Mouse (Mus musculus) MEL (cell line): Measurements from ENCODE around the gene Ddx3x. TPM values are rescaled to one million over a fixed set of nuclear protein-coding genes. Genes with fewer than 3 reads are reported as not detected.
A peak's percentile ranks its signal among the peaks of the same experiment; 100 is the strongest.

ENCODE experiments used
- DNase-seq: peaks from one replicate; pipeline ENCODE4 v3.0.0; 2011; ENCODE audit warnings: low read depth, low spot score
- H3K27ac ChIP-seq: 2 replicates; pipeline ENCODE4 v1.5.1; 2012; ENCODE audit warnings: low read depth, mild to moderate bottlenecking, control low read depth, low read length, moderate library complexity; ENCODE audit not compliant: control insufficient read depth
- H3K27me3 ChIP-seq, 2 experiments: fragments of 150-350 bp in 1 of 2; sonication (generic) in 1 of 2; 2 replicates each; pipeline ENCODE4 v1.6.1; 2012; ENCODE audit warnings: low read length in 2 of 2, mild to moderate bottlenecking in 2 of 2, improper control_type of control experiment in 1 of 2, moderate library complexity in 1 of 2; ENCODE audit not compliant: insufficient read depth in 2 of 2, control insufficient read depth in 1 of 2
- H3K36me3 ChIP-seq, 2 experiments: 2 replicates each; pipeline ENCODE4 v1.6.1; 2012 to 2014; ENCODE audit warnings: low read length in 2 of 2, improper control_type of control experiment in 1 of 2, inconsistent platforms in 1 of 2, mild to moderate bottlenecking in 1 of 2; ENCODE audit not compliant: insufficient read depth in 2 of 2, control insufficient read depth in 1 of 2
- H3K4me1 ChIP-seq, 2 experiments: fragments of 150-350 bp in 1 of 2; sonication (generic) in 1 of 2; 2 replicates each; pipeline ENCODE4 v1.6.1; 2012; ENCODE audit warnings: low read length in 2 of 2, improper control_type of control experiment in 1 of 2, mild to moderate bottlenecking in 1 of 2; ENCODE audit not compliant: insufficient read depth in 2 of 2, control insufficient read depth in 1 of 2
- H3K4me3 ChIP-seq, 2 experiments: fragments of 150-350 bp in 1 of 2; sonication (generic) in 1 of 2; 2 replicates each; pipeline ENCODE4 v1.5.1; 2012; ENCODE audit warnings: low read depth in 2 of 2, low read length in 2 of 2, mild to moderate bottlenecking in 2 of 2, moderate library complexity in 2 of 2, control low read depth in 1 of 2, improper control_type of control experiment in 1 of 2; ENCODE audit not compliant: control insufficient read depth in 1 of 2, insufficient read depth in 1 of 2
- H3K79me2 ChIP-seq: 2 replicates; pipeline ENCODE4 v1.6.1; 2012; ENCODE audit warnings: mild to moderate bottlenecking, low read length, moderate library complexity; ENCODE audit not compliant: control insufficient read depth, poor library complexity, insufficient read depth
- H3K9ac ChIP-seq: 2 replicates; pipeline ENCODE4 v1.6.1; 2012; ENCODE audit warnings: low read depth, mild to moderate bottlenecking, control low read depth, low read length, moderate library complexity; ENCODE audit not compliant: control insufficient read depth, poor library complexity, severe bottlenecking
- H3K9me3 ChIP-seq: fragments of 150-350 bp; sonication (generic); replicated peaks from 2 replicates; pipeline ENCODE4 v1.6.1; 2012; ENCODE audit warnings: mild to moderate bottlenecking, low read length, improper control_type of control experiment, moderate library complexity; ENCODE audit not compliant: insufficient read depth
- BHLHE40 ChIP-seq: IDR thresholded peaks from 2 replicates; pipeline ENCODE4 v1.6.1; 2012; ENCODE audit warnings: low read depth, mild to moderate bottlenecking, inconsistent platforms, low read length, improper control_type of control experiment, borderline replicate concordance
- CHD2 ChIP-seq: IDR thresholded peaks from 2 replicates; pipeline ENCODE4 v1.6.1; 2011; ENCODE audit warnings: low read length, improper control_type of control experiment
- CTCF ChIP-seq, 3 experiments: IDR thresholded peaks in 2 of 3; conservative IDR thresholded peaks in 1 of 3; 2 replicates each; pipeline ENCODE4 v1.5.1; 2011 to 2012; ENCODE audit warnings: low read length in 3 of 3, low read depth in 2 of 3, mild to moderate bottlenecking in 2 of 3, improper control_type of control experiment in 1 of 3, inconsistent platforms in 1 of 3, mixed read lengths in 1 of 3, moderate library complexity in 1 of 3; ENCODE audit not compliant: control insufficient read depth in 1 of 3, insufficient read depth in 1 of 3, poor library complexity in 1 of 3, severe bottlenecking in 1 of 3
- ELF1 ChIP-seq: IDR thresholded peaks from 2 replicates; pipeline ENCODE4 v1.6.1; 2014; ENCODE audit warnings: low read depth, mild to moderate bottlenecking, inconsistent platforms, low read length, improper control_type of control experiment, moderate library complexity
- EP300 ChIP-seq, 2 experiments: IDR thresholded peaks; 2 replicates each; pipeline ENCODE4 v1.6.1; 2011; ENCODE audit warnings: improper control_type of control experiment in 2 of 2, low read length in 2 of 2, low read depth in 1 of 2, mild to moderate bottlenecking in 1 of 2
- JUND ChIP-seq: IDR thresholded peaks from 2 replicates; pipeline ENCODE4 v1.6.1; 2011; ENCODE audit warnings: low read depth, mild to moderate bottlenecking, improper control_type of control experiment, low read length
- MAX ChIP-seq: IDR thresholded peaks from 2 replicates; pipeline ENCODE4 v1.6.1; 2011; ENCODE audit warnings: low read length, improper control_type of control experiment
- MAZ ChIP-seq: IDR thresholded peaks from 2 replicates; pipeline ENCODE4 v1.6.1; 2012; ENCODE audit warnings: low read depth, mild to moderate bottlenecking, inconsistent platforms, low read length, improper control_type of control experiment
- MEF2A ChIP-seq: IDR thresholded peaks from 2 replicates; pipeline ENCODE4 v1.6.1; 2014; ENCODE audit warnings: low read depth, mild to moderate bottlenecking, inconsistent platforms, low read length, improper control_type of control experiment; ENCODE audit not compliant: poor library complexity, insufficient replicate concordance, severe bottlenecking; ENCODE audit errors: extremely low read depth
- MYB ChIP-seq: IDR thresholded peaks from 2 replicates; pipeline ENCODE4 v1.6.1; 2011; ENCODE audit warnings: mild to moderate bottlenecking, low read depth, low read length, improper control_type of control experiment
- MYC ChIP-seq: IDR thresholded peaks from 2 replicates; pipeline ENCODE4 v1.6.1; 2011; ENCODE audit warnings: low read depth, mild to moderate bottlenecking, low read length, improper control_type of control experiment, moderate library complexity
- NELFE ChIP-seq: IDR thresholded peaks from 2 replicates; pipeline ENCODE4 v1.6.1; 2011; ENCODE audit warnings: low read depth, low read length, improper control_type of control experiment
- NRF1 ChIP-seq: IDR thresholded peaks from 2 replicates; pipeline ENCODE4 v1.6.1; 2014; ENCODE audit warnings: low read depth, mild to moderate bottlenecking, inconsistent platforms, low read length, improper control_type of control experiment, moderate library complexity; ENCODE audit not compliant: poor library complexity, insufficient read depth, severe bottlenecking
- POLR2AphosphoS2 ChIP-seq: IDR thresholded peaks from 2 replicates; pipeline ENCODE4 v1.6.1; 2011; ENCODE audit warnings: low read length, improper control_type of control experiment
- RAD21 ChIP-seq: IDR thresholded peaks from 2 replicates; pipeline ENCODE4 v1.6.1; 2011; ENCODE audit warnings: mild to moderate bottlenecking, low read depth, low read length, improper control_type of control experiment
- RCOR1 ChIP-seq: IDR thresholded peaks from 2 replicates; pipeline ENCODE4 v1.6.1; 2012; ENCODE audit warnings: low read depth, mild to moderate bottlenecking, inconsistent platforms, low read length, improper control_type of control experiment
- TBP ChIP-seq: IDR thresholded peaks from 2 replicates; pipeline ENCODE4 v1.8.0; 2011; ENCODE audit warnings: low read depth, low read length, improper control_type of control experiment
- TCF12 ChIP-seq: IDR thresholded peaks from 2 replicates; pipeline ENCODE4 v1.6.1; 2014; ENCODE audit warnings: low read depth, mild to moderate bottlenecking, inconsistent platforms, low read length, improper control_type of control experiment, moderate library complexity
- UBTF ChIP-seq: IDR thresholded peaks from 2 replicates; pipeline ENCODE4 v1.6.1; 2012; ENCODE audit warnings: low read depth, mild to moderate bottlenecking, inconsistent platforms, low read length, improper control_type of control experiment, moderate library complexity, borderline replicate concordance; ENCODE audit not compliant: insufficient read depth
- USF1 ChIP-seq: IDR thresholded peaks from 2 replicates; pipeline ENCODE4 v1.6.1; 2014; ENCODE audit warnings: low read depth, mild to moderate bottlenecking, inconsistent platforms, low read length, improper control_type of control experiment, moderate library complexity
- ZC3H11A ChIP-seq: IDR thresholded peaks from 2 replicates; pipeline ENCODE4 v1.6.1; 2012; ENCODE audit warnings: low read depth, mild to moderate bottlenecking, inconsistent platforms, low read length, improper control_type of control experiment
- ZNF384 ChIP-seq: IDR thresholded peaks from 2 replicates; pipeline ENCODE4 v1.6.1; 2012; ENCODE audit warnings: low read depth, mild to moderate bottlenecking, inconsistent platforms, low read length, improper control_type of control experiment
- polyA plus RNA-seq, 2 experiments: library from polyadenylated mRNA; stranded (reverse) in 1 of 2; unstranded in 1 of 2; fragments of >175 nt in 1 of 2; fragments of >200 nt in 1 of 2; gene quantifications; 2 replicates each; pipeline versions ENCODE4 v1.2.1 to v1.2.4; 2012; ENCODE audit warnings: low replicate concordance in 2 of 2, low read depth in 1 of 2; ENCODE audit not compliant: insufficient read length in 2 of 2, insufficient read depth in 1 of 2, missing spikeins in 1 of 2
- total RNA-seq: library from RNA; depleted of rRNA; stranded (reverse); fragments of 300-350 nt; gene quantifications from 2 replicates; pipeline ENCODE4 v1.2.3, GENCODE M21; 2012

Gene Ddx3x
- total and polyA plus RNA-seq, 3 experiments, result 146 to 275 (median 267) TPM

- H3K9ac ChIP-seq, result no peak overlapping the region
- H3K36me3 ChIP-seq, result peaks cover 8 to 16% of the 10 kb centered on the region in 2 experiments
- H3K79me2 ChIP-seq, result peaks cover 39% of the 10 kb centered on the region
- TF ChIP-seq RAD21 (no peak), MAX (no peak), ZNF384 (no peak), TBP (no peak), MAZ (no peak), POLR2AphosphoS2 (no peak), ELF1 (no peak), ZC3H11A (no peak)
- no peak for DNase-seq
- peaks cover 0 to 2% of the 10 kb centered on the region in 2 experiments; a peak in 2 of 4 replicates for H3K4me1 ChIP-seq
- no peaks in the 10 kb centered on the region for H3K9me3 ChIP-seq
- no peak overlapping the region for H3K4me3 ChIP-seq
- H3K27me3 ChIP-seq, result no peaks in the 10 kb centered on the region
- H3K27ac ChIP-seq, result no peak overlapping the region
Measured at GRCm38 (mm10) chrX:13278996-13279395, 1.8 kb upstream of the Ddx3x start.

- H3K9ac ChIP-seq, result peak overlapping the region; percentile 96
- DNase-seq, result no peak
- TF ChIP-seq UBTF, result no peak
- TF ChIP-seq MAZ, result no peak
- TF ChIP-seq MYB, result no peak
- TF ChIP-seq BHLHE40, result no peak
- TF ChIP-seq EP300 (IDR thresholded peaks at IDR 0.05; ENCODE audit: low read depth in 1 of 2, low read length in 2 of 2), result no peak
- no peak for TF ChIP-seq USF1
- TF ChIP-seq JUND, result no peak
- no peak for TF ChIP-seq POLR2AphosphoS2
- TF ChIP-seq MYC, result no peak
- TF ChIP-seq CTCF (IDR thresholded peaks at IDR 0.05 in 2 of 3, conservative IDR thresholded peaks at IDR 0.05 in 1 of 3; ENCODE audit: control insufficient read depth in 1 of 3, insufficient read depth in 1 of 3, low read depth in 2 of 3, low read length in 3 of 3, poor library complexity in 1 of 3, severe bottlenecking in 1 of 3), result no peak
- TF ChIP-seq NRF1, result no peak
- TF ChIP-seq CHD2, result no peak
- TF ChIP-seq RCOR1, result no peak
- TF ChIP-seq TCF12, result no peak
- no peak for TF ChIP-seq NELFE
- no peak for TF ChIP-seq MEF2A
Measured at GRCm38 (mm10) chrX:13280037-13280408, 747 bp upstream of the Ddx3x start.

More at GRCm38 (mm10) chrX:13280037-13280408, 747 bp upstream of the Ddx3x start:
- Histone ChIP-seq H3K36me3 (peaks cover 18 to 27% of the 10 kb centered on the region in 2 experiments), H3K4me1 (peaks cover 2 to 7% of the 10 kb centered on the region in 2 experiments; a peak in 2 of 4 replicates), H3K79me2 (peaks cover 46% of the 10 kb centered on the region), H3K4me3 (peak overlapping the region; percentile 59 to 68), H3K9me3 (no peaks in the 10 kb centered on the region), H3K27ac (peak overlapping the region; percentile 96), H3K27me3 (no peaks in the 10 kb centered on the region)
